Mouse (Mus musculus) thymus, adult 2 months (tissue): ENCODE results near the gene Cdk5rap2.

Experiments
- CTCF ChIP-seq: fragments of 200-500 bp; IDR thresholded peaks from 2 replicates; pipeline ENCODE4 v1.5.1; 2012; ENCODE audit warnings: mild to moderate bottlenecking, control low read depth, low read length, moderate library complexity, borderline replicate concordance; ENCODE audit not compliant: control insufficient read depth, poor library complexity, insufficient read depth; ENCODE audit errors: extremely low read depth
- POLR2A ChIP-seq: fragments of 200-500 bp; IDR thresholded peaks from 2 replicates; pipeline ENCODE4 v1.6.1; 2012; ENCODE audit warnings: mild to moderate bottlenecking, low read length, control low read depth, moderate library complexity; ENCODE audit not compliant: control insufficient read depth, poor library complexity, insufficient read depth; ENCODE audit errors: extremely low read depth

DNA sequence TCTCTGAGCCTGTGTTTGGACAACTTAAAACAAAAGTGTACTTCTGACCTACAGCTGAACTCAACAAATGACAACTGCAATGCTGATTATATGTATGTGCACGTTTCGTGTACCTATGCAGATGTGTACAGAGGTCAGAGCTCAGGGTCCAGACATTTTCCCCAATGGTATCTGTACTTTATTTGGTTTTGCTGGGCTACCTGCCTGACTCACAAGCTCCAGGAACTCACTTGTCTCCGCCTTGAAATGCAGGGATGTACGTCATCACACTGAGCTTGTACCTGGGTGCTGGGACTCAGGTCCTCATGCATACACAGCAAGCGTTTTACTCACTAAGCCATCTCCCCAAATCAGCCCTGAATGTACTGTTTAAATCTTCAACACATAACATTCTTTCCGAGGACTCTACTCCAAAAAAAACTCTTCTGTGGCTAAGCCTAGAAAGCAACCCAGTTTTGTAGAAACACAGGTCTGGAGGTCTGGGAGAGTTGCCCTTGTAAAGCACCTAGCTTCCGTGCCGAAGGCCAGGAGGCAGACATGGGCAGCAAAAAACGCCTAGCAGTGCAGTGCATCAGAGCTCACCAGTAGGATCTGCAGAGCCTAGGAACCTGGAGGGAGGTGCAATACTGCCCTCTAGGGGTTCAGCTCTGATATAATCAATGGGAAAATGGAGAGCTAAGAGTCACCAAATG is 54.4 kb downstream of the Cdk5rap2 start:
- TF ChIP-seq POLR2A (no peak), CTCF (peak; percentile 21; the same call in 1 of the 2 replicates)
